Mouse (Mus musculus): ENCODE measurements around the gene Mrvi1. TPM values are rescaled to one million over a fixed set of nuclear protein-coding genes. Genes with fewer than 3 reads are reported as not detected.

The Mrvi1 gene
- polyA plus RNA-seq, 1 experiment from 2014 or later, result 0.58 TPM

- H3K4me1 ChIP-seq (ENCODE audit: control insufficient read depth, insufficient read depth, low read length), result no peaks in the 10 kb centered on the region
- H3K9ac ChIP-seq (ENCODE audit: low read length), result no peak overlapping the region
- WGBS, result 63% methylated on average over 3 of the region's 3 CpGs
- no peak overlapping the region for H3K4me3 ChIP-seq (ENCODE audit: low read depth, low read length)
- no peak for ATAC-seq
- no peaks in the 10 kb centered on the region for H3K9me3 ChIP-seq (replicated peaks; ENCODE audit: control insufficient read depth, low read length)
- H3K36me3 ChIP-seq (ENCODE audit: control insufficient read depth, insufficient read depth, low read length), result no peaks in the 10 kb centered on the region
- H3K27ac ChIP-seq (ENCODE audit: low read depth, low read length), result no peak overlapping the region
- H3K27me3 ChIP-seq (replicated peaks; ENCODE audit: control insufficient read depth, insufficient read depth, low read length), result no peaks in the 10 kb centered on the region
- no peak overlapping the region for H3K4me2 ChIP-seq (ENCODE audit: low read length)
- DNase-seq (ENCODE audit: low spot score), result no peak
Observed at GRCm38 (mm10) chr7:110965387-110965786, 16.9 kb downstream of the Mrvi1 start.

- no peaks in the 10 kb centered on the region for H3K27me3 ChIP-seq (replicated peaks; ENCODE audit: control insufficient read depth, insufficient read depth, low read length)
- H3K9me3 ChIP-seq (replicated peaks; ENCODE audit: control insufficient read depth, low read length), result no peaks in the 10 kb centered on the region
- ATAC-seq (no peak), DNase-seq (ENCODE audit: low spot score) (no peak)
- no peaks in the 10 kb centered on the region for H3K4me1 ChIP-seq (ENCODE audit: control insufficient read depth, insufficient read depth, low read length)
- no peak overlapping the region for H3K4me2 ChIP-seq (ENCODE audit: low read length)
- 83% methylated on average over 3 of the region's 3 CpGs for WGBS
- no peak overlapping the region for H3K9ac ChIP-seq (ENCODE audit: low read length)
- H3K36me3 ChIP-seq (ENCODE audit: control insufficient read depth, insufficient read depth, low read length), result no peaks in the 10 kb centered on the region
- no peak overlapping the region for H3K27ac ChIP-seq (ENCODE audit: low read depth, low read length)
- H3K4me3 ChIP-seq (ENCODE audit: low read depth, low read length), result no peak overlapping the region
Observed at GRCm38 (mm10) chr7:110963655-110963997, 18.6 kb downstream of the Mrvi1 start.

GRCm38 (mm10) chr7:110962943-110963654 is 19.2 kb downstream of the Mrvi1 start:
- H3K4me1 ChIP-seq (ENCODE audit: control insufficient read depth, insufficient read depth, low read length), result no peaks in the 10 kb centered on the region
- no peak overlapping the region for H3K4me3 ChIP-seq (ENCODE audit: low read depth, low read length)
- no peak overlapping the region for H3K9ac ChIP-seq (ENCODE audit: low read length)
- H3K4me2 ChIP-seq (ENCODE audit: low read length), result no peak overlapping the region
- DNase-seq (ENCODE audit: low spot score) (no peak), ATAC-seq (no peak)
- no peaks in the 10 kb centered on the region for H3K36me3 ChIP-seq (ENCODE audit: control insufficient read depth, insufficient read depth, low read length)
- H3K27ac ChIP-seq (ENCODE audit: low read depth, low read length), result no peak overlapping the region
- H3K27me3 ChIP-seq (replicated peaks; ENCODE audit: control insufficient read depth, insufficient read depth, low read length), result no peaks in the 10 kb centered on the region
- H3K9me3 ChIP-seq (replicated peaks; ENCODE audit: control insufficient read depth, low read length), result no peaks in the 10 kb centered on the region
- 80% methylated on average over 9 of the region's 9 CpGs for WGBS

- H3K36me3 ChIP-seq (ENCODE audit: control insufficient read depth, insufficient read depth, low read length), result no peaks in the 10 kb centered on the region
- 86% methylated on average over 3 of the region's 3 CpGs for WGBS
- H3K27ac ChIP-seq (ENCODE audit: low read depth, low read length), result no peak overlapping the region
- H3K27me3 ChIP-seq (replicated peaks; ENCODE audit: control insufficient read depth, insufficient read depth, low read length), result no peaks in the 10 kb centered on the region
- DNase-seq (ENCODE audit: low spot score) (no peak), ATAC-seq (no peak)
- no peak overlapping the region for H3K4me3 ChIP-seq (ENCODE audit: low read depth, low read length)
- H3K9me3 ChIP-seq (replicated peaks; ENCODE audit: control insufficient read depth, low read length), result no peaks in the 10 kb centered on the region
- no peak overlapping the region for H3K4me2 ChIP-seq (ENCODE audit: low read length)
- H3K9ac ChIP-seq (ENCODE audit: low read length), result no peak overlapping the region
- H3K4me1 ChIP-seq (ENCODE audit: control insufficient read depth, insufficient read depth, low read length), result no peaks in the 10 kb centered on the region
Observed at GRCm38 (mm10) chr7:110962497-110962896, 19.8 kb downstream of the Mrvi1 start.

GRCm38 (mm10) chr7:110956422-110957170 is 25.7 kb downstream of the Mrvi1 start:
- no peaks in the 10 kb centered on the region for H3K27me3 ChIP-seq (replicated peaks; ENCODE audit: control insufficient read depth, insufficient read depth, low read length)
- H3K9ac ChIP-seq (ENCODE audit: low read length), result no peak overlapping the region
- WGBS, result 89% methylated on average over 14 of the region's 14 CpGs
- DNase-seq (ENCODE audit: low spot score), result no peak
- no peak for ATAC-seq
- no peak overlapping the region for H3K27ac ChIP-seq (ENCODE audit: low read depth, low read length)
- H3K4me2 ChIP-seq (ENCODE audit: low read length), result no peak overlapping the region
- no peak overlapping the region for H3K4me3 ChIP-seq (ENCODE audit: low read depth, low read length)
- no peaks in the 10 kb centered on the region for H3K9me3 ChIP-seq (replicated peaks; ENCODE audit: control insufficient read depth, low read length)
- no peaks in the 10 kb centered on the region for H3K4me1 ChIP-seq (ENCODE audit: control insufficient read depth, insufficient read depth, low read length)
- H3K36me3 ChIP-seq (ENCODE audit: control insufficient read depth, insufficient read depth, low read length), result no peaks in the 10 kb centered on the region

GRCm38 (mm10) chr7:110955576-110955975 is 26.7 kb downstream of the Mrvi1 start:
- no peak overlapping the region for H3K9ac ChIP-seq (ENCODE audit: low read length)
- no peak for ATAC-seq
- H3K36me3 ChIP-seq (ENCODE audit: control insufficient read depth, insufficient read depth, low read length), result no peaks in the 10 kb centered on the region
- no peaks in the 10 kb centered on the region for H3K9me3 ChIP-seq (replicated peaks; ENCODE audit: control insufficient read depth, low read length)
- no peak overlapping the region for H3K4me3 ChIP-seq (ENCODE audit: low read depth, low read length)
- no peak for DNase-seq (ENCODE audit: low spot score)
- WGBS, result 80% methylated on average over 2 of the region's 2 CpGs
- no peak overlapping the region for H3K4me2 ChIP-seq (ENCODE audit: low read length)
- H3K4me1 ChIP-seq (ENCODE audit: control insufficient read depth, insufficient read depth, low read length), result no peaks in the 10 kb centered on the region
- no peaks in the 10 kb centered on the region for H3K27me3 ChIP-seq (replicated peaks; ENCODE audit: control insufficient read depth, insufficient read depth, low read length)
- no peak overlapping the region for H3K27ac ChIP-seq (ENCODE audit: low read depth, low read length)

- ATAC-seq (no peak), DNase-seq (ENCODE audit: low spot score) (no peak)
- H3K9me3 ChIP-seq (replicated peaks; ENCODE audit: control insufficient read depth, low read length), result no peaks in the 10 kb centered on the region
- no peak overlapping the region for H3K4me3 ChIP-seq (ENCODE audit: low read depth, low read length)
- no peak overlapping the region for H3K4me2 ChIP-seq (ENCODE audit: low read length)
- no peak overlapping the region for H3K9ac ChIP-seq (ENCODE audit: low read length)
- H3K4me1 ChIP-seq (ENCODE audit: control insufficient read depth, insufficient read depth, low read length), result no peaks in the 10 kb centered on the region
- no peaks in the 10 kb centered on the region for H3K36me3 ChIP-seq (ENCODE audit: control insufficient read depth, insufficient read depth, low read length)
- WGBS, result 89% methylated on average over 6 of the region's 6 CpGs
- no peak overlapping the region for H3K27ac ChIP-seq (ENCODE audit: low read depth, low read length)
- H3K27me3 ChIP-seq (replicated peaks; ENCODE audit: control insufficient read depth, insufficient read depth, low read length), result no peaks in the 10 kb centered on the region
Observed at GRCm38 (mm10) chr7:110954072-110954858, 28.0 kb downstream of the Mrvi1 start.

- Histone ChIP-seq H3K27ac (ENCODE audit: low read depth, low read length) (no peak overlapping the region), H3K4me2 (ENCODE audit: low read length) (no peak overlapping the region), H3K9ac (ENCODE audit: low read length) (no peak overlapping the region), H3K4me3 (ENCODE audit: low read depth, low read length) (no peak overlapping the region), H3K27me3 (replicated peaks; ENCODE audit: control insufficient read depth, insufficient read depth, low read length) (no peaks in the 10 kb centered on the region), H3K36me3 (ENCODE audit: control insufficient read depth, insufficient read depth, low read length) (no peaks in the 10 kb centered on the region), H3K4me1 (ENCODE audit: control insufficient read depth, insufficient read depth, low read length) (no peaks in the 10 kb centered on the region), H3K9me3 (replicated peaks; ENCODE audit: control insufficient read depth, low read length) (no peaks in the 10 kb centered on the region)
- DNase-seq (ENCODE audit: low spot score) (no peak), ATAC-seq (no peak)
- 96% methylated on average over 1 of the region's 1 CpGs for whole genome bisulfite sequencing
Observed at GRCm38 (mm10) chr7:110953210-110953609, 29.1 kb downstream of the Mrvi1 start.

GRCm38 (mm10) chr7:110950621-110950925 is 31.7 kb downstream of the Mrvi1 start:
- no peak for DNase-seq (ENCODE audit: low spot score)
- ATAC-seq, result no peak
- H3K27ac ChIP-seq (ENCODE audit: low read depth, low read length), result no peak overlapping the region
- no peaks in the 10 kb centered on the region for H3K4me1 ChIP-seq (ENCODE audit: control insufficient read depth, insufficient read depth, low read length)
- no peaks in the 10 kb centered on the region for H3K9me3 ChIP-seq (replicated peaks; ENCODE audit: control insufficient read depth, low read length)
- H3K4me2 ChIP-seq (ENCODE audit: low read length), result no peak overlapping the region
- no peaks in the 10 kb centered on the region for H3K36me3 ChIP-seq (ENCODE audit: control insufficient read depth, insufficient read depth, low read length)
- no peak overlapping the region for H3K9ac ChIP-seq (ENCODE audit: low read length)
- no peak overlapping the region for H3K4me3 ChIP-seq (ENCODE audit: low read depth, low read length)
- H3K27me3 ChIP-seq (replicated peaks; ENCODE audit: control insufficient read depth, insufficient read depth, low read length), result no peaks in the 10 kb centered on the region
